Mouse (Mus musculus) olfactory bulb, adult 2 months (tissue): Measurements from ENCODE around the gene Gm14597.
"Not testable (repeated sequence)": the region's sequence is repeated elsewhere in the genome, so short reads cannot be mapped to it uniquely, and the experiment has no call there.

Source experiments
- CTCF ChIP-seq: fragments of 200-500 bp; IDR thresholded peaks from 2 replicates; pipeline ENCODE4 v1.5.1; 2012; ENCODE audit warnings: low read depth, mild to moderate bottlenecking, low read length, moderate library complexity; ENCODE audit not compliant: insufficient read depth
- POLR2A ChIP-seq: fragments of 200-500 bp; IDR thresholded peaks from 2 replicates; pipeline ENCODE4 v1.6.1; 2012; ENCODE audit warnings: mild to moderate bottlenecking, low read depth, low read length, moderate library complexity; ENCODE audit not compliant: insufficient read depth

GRCm38 (mm10) chrX:53611395-53611794 lies 2.6 kb upstream of the Gm14597 start:
- TF ChIP-seq CTCF, POLR2A: not testable (repeated sequence)
